Mouse (Mus musculus) spleen, adult 2 months (tissue): ENCODE results near the gene Pou6f2.

Experiments
- CTCF ChIP-seq: fragments of 200-500 bp; IDR thresholded peaks from 2 replicates; pipeline ENCODE4 v1.5.1; 2011; ENCODE audit warnings: mild to moderate bottlenecking, inconsistent platforms; ENCODE audit not compliant: insufficient read depth, insufficient read length, insufficient replicate concordance; ENCODE audit errors: extremely low read depth
- POLR2A ChIP-seq: fragments of 200-500 bp; IDR thresholded peaks from 2 replicates; pipeline ENCODE4 v1.6.1; 2011; ENCODE audit warnings: low read depth, low read length, inconsistent platforms

GRCm38 (mm10) chr13:18120406-18120805 lies 277.1 kb downstream of the Pou6f2 start:
- TF ChIP-seq CTCF (no peak), POLR2A (no peak)
